Mouse (Mus musculus) embryo, embryonic 9.5 days (tissue): ENCODE data around the gene Capzb.

ENCODE experiments used
- DNase-seq: peaks from one replicate; pipeline ENCODE4 v3.0.0-alpha.2; 2017; ENCODE audit errors: extremely low spot score

Gene Capzb

DNA sequence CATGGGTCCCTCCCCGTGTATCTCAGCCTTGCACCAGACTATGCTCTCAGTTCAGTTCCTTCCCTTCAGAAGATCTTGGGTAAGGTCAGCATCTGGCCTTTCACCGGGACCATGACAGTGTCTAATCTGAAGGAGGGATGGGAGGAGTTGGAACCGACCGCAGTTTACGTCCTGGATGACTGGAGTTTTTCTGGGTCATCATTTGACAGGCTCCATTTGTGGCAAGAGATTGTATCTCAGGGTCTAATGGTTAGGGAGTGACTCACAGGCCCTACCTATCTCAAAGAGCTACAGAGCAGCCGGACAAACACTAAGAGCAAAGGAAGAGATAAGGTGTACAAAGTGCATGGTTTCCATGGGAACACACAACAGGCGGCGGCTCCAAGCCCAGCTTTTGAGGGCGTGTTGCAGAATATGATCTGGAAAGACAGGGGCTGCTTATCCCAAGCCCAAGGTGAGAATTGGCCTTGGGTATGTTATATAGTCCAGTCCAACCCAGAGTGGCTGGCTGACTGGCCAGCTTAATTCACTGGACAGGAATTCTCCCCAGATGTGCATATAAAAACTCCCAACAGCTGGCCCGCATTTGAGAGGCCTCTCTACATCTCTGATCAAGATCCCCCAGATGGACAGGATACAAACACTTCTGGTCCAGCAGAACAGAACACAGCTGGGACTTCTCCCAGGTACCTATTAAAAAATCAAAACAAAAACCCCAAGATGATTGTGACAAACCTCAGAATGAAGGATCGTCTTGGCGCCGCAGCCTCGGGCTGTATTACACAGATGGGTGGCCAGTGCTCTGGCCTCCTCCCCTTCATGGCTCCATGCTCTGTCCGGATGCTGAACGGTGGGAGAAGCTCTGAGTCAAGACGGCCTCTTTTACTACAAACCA is 12.7 kb upstream of the Capzb start:
- no peak for DNase-seq

DNA sequence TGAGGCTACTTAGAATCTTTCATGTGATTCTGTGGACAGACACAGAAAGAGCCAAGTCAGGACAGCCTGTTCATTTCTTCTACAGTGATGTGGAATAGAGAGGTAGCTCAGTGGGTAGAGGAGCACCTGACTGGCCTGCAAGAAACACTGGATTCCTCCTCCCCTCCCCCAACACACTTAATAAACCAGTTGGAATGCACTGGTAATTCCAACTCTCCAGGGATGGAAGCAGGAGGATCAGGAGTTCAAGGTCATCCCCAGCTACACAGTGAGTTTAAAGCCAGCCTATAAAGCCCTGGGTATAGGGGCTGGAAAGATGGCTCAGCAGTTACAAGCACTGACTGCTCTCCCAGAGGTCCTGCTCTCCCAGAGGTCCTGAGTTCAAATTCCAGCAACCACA is 10.2 kb upstream of the Capzb start:
- no peak for DNase-seq

DNA sequence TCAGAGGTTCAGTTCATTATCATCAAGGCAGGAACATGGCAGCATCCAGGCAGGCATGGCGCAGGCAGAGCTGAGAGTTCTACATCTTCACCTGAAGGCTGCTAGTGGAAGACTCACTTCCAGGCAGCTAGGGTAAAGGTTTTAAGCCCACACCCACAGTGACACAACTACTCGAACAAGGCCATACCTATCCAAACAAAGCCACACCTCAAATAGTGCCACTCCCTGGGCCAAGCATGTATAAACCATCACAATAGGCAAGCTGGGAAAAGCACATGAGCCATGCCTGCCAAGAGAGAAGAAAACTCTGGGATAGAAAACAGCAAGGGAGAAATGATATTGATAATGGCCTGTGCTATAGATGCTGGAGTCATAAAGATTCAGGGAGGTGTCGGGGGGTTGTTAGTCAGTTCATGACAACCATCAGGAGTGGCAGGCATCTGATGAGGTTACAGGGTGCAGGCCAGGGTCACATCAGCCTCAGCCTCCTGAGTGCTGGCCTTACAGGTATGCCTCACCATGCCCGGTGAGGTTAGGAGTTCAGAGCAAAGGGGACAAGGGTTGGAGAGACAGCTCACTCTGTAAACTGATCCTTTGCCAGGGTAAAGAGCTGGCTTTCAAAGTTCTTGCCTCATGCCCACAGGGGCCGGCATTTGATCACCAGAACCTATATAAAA is 6.8 kb upstream of the Capzb start:
- no peak for DNase-seq

DNA sequence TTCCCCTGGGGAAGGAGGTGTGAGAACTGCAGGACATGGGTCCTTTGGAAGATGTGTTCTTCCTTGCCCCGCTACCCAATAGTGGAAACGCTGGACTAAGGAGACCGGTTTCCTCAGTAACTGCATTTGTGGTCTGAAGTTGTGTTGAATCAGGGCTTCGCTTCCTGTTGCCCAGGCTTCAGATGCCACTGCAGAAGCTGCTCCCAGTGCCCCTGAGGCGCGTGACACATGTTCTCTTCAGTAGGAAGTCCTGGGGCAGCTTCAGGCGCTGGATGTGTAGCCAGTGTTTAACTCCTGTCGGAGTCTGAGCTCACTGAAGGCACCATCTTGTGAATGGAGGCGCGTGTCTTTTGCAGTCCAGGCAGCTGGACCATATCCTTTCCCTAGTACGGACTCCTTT is 4.8 kb upstream of the Capzb start:
- no peak for DNase-seq

DNA sequence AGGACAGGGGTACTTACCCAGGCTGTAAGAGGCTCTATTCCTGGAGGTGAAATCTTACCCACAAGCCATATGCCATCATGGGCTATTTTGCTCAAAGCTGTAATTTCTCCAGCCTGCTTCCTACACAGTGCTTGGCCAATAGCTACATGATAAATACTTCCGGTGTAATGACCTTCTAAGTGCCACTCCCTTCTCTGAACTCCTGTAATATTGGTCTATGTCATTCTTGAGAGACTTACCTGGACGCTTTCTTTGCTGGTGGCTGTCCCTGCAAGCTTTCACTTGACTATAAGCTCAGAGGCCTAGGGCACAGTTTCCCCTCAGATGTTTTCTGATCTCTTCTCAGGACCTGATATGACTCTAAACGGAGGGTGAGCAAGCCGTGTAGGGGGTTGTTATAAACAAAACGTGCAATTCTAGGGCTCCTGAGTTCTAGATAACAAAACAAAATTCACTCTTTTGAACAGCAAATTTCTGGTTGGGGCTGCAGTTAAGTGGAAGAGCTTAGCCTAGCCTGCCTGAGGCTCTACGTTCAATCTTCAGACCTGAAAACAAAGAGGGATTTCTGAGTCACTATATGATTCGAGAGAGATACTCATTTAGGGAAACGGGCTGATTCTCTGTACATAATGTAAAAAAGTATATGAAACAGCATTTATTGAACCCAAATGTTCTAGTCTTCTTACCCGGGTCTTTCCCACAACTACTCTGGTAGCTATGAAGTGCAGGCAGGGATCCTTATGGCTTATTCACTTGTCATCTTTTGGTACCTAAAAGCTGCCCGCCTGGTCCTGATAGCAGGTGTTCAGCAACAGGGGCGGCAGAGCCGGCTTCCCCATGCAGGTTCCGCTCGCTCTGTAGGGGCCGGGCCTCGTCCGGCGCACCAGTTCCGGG is 847 bp upstream of the Capzb start:
- no peak for DNase-seq

DNA sequence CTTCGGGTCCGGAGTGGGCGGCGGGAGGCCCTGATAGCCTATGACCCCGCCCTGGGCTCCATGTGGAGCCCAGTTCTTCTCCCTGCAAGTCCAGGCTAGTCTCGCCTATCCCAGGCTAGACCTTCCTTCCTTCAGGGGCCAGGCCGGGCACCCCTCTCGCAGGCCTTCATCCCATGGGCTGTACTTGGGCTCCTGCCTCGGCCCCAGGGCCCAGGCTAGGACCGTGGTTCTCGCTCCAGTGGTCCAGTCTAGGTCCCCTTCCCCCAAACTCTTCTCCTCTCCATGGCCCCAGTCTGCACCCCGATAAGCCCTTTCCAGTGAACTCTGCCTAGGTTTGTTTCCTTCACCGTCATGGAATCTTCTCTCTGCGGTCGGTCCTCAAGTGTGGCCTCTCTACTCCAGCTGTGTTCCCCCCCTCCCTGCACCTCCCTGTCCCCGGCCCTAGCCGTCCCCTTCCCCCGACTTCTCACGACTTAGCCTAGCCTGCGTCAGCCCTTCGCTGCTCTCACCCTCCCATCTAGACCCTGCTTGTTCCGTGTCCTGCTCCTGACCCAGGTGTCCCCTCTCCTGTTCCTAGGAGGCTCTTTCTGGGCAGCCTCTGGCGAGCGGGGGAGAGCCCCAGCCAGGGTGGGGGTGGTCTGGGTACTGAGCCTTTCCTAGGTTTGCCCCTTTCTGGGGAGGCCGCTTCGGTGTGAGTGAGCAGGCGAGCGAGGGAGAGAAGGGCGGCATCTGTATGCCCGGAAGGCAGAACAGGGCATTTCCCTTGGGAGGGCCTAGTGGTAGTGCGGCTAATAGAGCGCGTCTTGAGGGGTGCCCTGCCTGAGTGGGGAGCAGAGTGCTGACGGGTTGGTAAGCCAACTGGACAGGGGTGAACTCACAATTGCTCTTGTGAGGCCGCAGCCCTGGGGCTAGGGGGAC is 736 bp downstream of the Capzb start:
- peak; percentile 25 for DNase-seq

DNA sequence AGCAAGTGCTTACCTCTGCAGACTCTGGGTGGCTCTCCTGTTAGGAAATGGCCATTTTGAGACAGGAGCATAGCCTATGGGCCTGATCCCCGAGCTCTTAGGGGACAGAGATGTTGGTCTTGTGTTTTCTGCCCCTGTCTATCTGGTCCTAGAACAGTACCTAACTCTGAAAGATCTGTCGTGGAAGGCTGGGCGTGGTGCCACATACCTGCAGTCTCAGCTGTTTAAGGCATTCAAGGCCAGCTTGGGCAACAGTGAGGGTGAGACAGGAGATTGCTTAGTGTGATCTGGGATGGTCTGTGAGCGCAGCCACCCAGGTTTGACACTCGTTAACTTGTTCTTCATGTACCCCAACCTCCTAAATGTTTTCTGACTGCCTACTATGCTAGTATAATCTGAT is 2.4 kb downstream of the Capzb start:
- no peak for DNase-seq

DNA sequence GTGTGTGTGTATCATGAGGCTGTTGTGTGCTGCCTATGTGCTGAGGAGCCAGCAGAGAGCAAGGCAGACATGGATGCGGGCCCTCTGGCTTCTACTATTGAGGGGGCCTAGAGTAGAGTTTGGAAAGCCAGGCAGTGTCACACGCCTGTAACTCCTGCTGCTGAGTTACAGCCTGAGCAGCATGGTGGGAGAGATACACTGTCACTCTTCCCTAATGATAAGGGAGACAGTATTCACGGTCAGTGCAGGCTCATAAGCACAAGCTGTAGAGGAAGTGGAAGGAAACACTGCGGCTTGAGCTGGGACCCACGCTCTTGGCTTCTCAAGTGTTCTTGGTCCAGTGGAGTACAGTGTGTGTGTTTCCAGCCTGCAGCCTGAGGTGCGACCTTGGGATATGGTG is 3.8 kb downstream of the Capzb start:
- DNase-seq, result no peak

DNA sequence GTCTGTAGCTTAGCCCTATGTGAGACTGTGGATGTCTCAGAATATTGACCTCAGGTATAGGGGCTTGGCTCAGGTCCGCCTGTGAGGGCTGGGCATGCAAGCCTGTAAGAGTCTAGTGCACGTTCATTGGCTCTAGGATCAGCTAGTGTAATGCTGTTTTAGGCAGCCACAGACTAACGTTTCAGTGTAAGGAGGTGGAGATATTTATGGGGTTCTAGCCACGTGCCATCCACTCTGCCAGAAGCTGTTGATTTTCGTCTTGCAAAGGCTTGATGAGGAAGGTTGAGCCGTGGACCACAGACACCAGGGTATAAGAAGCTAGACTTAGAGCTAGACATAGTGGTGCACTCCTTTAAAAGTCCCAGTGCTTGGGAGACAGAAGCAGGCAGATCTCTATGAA is 4.2 kb downstream of the Capzb start:
- DNase-seq, result no peak

DNA sequence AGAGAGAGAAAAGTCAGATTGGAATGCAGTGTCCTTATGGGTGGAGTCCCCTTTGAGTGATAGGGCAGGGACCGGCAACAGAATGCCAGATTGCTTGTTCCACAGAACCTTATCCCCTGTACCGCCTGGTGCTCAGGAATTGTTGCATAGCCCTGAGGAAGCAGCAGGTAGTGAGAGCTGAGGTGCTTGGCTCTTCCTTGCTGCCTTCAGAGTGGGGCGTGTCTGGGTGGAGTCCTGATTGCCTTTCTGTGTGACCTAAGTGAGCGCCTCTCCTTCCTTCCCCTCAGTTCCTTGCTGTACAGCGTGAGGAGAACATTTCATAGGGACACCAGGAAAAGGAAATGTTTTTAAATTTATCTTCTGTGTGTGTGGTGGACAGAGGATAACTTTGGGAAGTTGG is 4.8 kb downstream of the Capzb start:
- DNase-seq, result no peak

DNA sequence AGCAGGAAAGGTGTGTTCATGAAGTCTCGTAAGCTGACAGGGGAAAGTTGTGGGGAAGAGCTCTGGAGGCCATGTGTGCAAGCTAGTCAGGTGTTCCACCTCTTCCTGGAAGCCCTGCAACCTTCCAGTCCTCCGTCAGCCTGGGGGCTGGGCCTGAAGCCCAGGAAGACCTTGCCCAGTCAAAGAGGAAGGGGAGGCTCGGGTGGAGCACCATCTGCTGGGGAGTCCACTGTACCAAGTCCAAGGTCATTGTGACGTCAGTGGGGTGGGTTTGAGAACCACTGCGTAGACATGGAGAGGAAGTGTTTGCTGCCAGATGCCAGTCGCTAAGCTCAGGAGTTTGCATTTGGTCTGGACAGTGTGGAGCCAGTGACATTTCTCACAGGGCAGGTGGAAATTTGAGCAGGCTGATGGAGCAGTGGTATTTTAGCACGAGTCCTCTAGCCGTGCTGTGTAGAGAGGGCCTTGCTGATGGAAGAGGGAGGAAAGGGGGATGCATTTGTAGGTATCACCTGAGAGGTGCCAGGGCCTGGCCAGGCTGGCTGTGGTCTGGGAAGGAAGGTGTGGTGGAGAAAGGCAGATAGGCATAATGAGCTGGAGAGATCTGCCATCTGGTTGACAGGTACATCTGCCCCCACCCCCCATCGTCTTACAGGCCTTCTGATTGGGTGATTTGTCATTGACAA is 5.4 kb downstream of the Capzb start:
- DNase-seq, result no peak

DNA sequence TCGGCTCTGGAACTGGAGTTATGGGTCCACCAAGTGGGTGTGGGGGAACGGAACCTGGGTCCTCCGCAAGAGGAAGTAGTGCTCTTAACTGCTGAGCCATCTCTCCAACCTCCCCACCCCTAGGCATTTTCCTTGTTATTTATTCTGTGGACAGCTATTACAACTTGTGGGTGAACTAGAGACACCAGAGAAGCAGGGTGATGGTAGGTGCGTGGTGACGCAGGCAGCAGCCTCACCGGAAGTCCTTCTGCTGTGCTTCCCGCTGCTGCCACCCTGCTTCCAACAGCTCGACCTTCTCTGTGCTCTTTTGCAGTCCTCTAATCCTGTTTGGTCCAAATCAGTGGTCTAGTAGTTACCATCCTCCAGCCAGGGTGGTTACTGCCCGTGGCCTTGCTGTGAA is 6.4 kb downstream of the Capzb start:
- no peak for DNase-seq

DNA sequence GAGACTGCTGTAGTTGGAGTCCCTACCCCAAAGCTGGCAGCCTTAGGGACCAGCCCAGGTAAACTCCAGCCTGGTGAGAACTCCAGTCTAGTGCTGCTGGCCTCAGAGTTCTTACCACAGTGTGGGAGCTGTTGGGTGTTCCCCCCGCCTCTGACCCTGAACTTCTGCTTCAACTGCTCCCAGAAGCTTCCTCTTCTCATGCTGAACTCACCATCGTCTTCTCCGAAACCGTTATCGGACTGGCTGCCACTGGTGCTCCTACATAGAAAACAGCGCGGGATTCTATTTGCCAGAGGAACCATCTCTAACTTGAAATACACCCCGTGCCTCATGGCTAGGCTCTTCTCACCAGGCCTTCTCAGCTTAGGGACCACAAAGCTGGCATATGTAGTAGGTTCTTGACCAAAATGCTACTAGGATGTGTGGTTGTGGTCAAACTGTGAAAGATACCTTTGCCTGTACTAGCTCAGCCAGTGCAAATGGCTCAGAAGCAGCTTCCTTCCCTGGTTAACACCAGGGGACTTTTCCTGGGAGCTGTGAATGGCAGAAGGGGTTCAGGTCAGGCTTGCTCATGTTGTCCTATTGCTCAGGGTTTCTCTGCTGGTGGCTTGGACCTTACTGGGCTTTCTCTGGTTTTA is 7.1 kb downstream of the Capzb start:
- no peak for DNase-seq

DNA sequence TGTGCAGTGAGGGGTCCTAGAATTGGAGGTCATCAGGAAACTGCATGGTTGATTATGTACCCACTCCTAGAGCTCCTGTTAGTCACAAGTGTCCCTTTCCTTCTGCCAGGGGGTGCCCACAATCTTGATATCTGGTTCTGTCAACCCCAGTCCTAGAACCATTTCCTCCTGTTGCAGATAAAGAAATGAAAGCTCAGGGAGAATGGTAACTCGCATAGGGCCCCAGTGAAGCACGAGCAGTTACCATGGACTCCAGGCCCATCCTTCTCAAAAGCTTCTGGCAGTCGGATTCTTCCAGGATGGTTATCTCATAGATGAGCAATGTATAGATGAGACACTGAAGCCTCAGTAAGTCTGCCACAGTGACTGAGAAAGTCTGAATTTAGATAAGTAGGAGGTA is 8.2 kb downstream of the Capzb start:
- DNase-seq, result no peak

DNA sequence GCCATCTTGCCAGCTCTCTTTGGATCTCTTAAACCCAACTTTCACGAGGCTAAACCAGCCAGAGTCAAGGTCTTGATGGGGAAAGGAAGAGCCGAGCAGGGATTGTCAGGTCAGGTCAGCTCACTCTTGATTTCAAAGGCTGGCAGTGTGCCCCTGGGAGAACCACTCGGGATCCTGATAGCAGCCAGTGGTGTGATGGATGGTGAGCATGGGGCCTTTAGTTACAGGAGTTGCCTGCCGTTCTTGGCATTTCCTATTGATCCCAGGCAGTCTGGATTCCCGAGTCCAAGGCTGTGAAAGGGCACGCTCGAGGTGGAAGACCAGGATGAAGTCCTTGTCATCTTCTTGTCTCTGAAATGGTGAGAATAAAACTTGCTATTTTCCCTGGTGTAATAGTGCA is 9.9 kb downstream of the Capzb start:
- DNase-seq, result no peak

DNA sequence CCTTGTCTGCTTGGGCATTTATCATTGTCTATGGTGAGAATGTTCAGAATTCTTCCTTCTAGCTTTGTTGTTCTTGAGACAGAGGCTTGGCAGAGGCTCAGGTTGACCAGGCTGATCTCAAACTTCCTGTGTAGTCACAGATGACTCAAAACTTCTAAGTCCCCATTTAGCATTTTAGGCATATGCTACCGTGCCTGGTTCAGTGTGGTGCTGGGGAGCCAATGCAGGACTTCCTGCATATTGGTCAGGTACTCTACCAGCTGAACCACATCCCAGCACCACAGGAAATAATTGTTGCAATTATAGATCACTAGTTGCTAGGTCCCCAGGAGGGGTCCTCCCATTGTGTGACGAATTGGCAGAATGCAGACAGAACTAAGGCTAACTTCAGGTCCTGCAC is 10.7 kb downstream of the Capzb start:
- DNase-seq, result no peak

DNA sequence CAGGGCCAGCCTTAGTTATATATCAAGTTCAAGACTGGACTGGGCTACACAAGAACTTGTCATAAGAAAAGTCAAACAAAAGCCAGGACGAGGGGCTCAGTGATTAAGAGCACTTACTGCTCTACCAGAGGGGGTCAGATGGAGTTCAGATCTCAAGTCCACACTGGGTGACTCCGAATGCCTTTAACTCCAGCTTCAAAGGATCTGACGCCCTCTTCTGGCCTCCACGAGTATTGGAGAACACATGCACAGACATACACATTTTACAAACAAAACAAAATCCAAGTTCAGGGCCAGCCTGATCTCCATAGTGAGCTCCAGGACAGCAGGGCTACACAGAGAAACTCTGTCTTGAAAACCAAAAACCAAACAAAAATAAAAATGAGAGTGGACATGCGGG is 13.1 kb downstream of the Capzb start:
- no peak for DNase-seq

DNA sequence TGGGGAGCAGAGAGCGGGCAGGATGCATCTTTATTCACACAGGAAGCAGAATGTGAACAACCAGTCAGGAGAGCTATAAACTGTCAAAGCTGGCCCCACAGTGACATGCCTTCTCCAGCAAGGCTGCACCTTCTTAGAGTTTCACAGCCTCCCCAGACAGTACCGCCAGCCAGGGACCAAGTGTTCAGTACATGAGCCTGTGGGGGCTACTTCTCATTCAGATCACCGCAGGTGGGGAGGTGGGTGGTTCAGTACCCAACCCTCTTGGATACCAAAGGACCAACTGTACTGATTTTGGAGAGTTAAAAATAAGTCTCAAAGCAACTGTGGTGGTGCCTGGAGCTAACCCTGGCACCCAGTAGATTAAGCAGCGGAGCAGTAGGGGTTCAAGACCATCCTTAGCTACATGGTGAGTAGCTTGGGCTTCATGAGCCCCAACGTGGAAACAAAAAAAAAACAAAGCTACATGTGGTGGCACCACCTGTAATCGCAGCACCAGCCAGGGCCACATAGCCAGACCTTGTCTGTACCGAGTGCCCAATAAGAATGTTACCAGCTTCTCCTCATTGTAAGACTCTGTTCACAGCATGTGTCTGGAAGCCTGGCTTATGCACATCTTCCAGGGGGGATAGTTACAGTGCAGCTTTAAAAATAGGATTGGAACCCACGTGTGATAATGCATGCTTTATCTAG is 13.8 kb downstream of the Capzb start:
- DNase-seq, result no peak

DNA sequence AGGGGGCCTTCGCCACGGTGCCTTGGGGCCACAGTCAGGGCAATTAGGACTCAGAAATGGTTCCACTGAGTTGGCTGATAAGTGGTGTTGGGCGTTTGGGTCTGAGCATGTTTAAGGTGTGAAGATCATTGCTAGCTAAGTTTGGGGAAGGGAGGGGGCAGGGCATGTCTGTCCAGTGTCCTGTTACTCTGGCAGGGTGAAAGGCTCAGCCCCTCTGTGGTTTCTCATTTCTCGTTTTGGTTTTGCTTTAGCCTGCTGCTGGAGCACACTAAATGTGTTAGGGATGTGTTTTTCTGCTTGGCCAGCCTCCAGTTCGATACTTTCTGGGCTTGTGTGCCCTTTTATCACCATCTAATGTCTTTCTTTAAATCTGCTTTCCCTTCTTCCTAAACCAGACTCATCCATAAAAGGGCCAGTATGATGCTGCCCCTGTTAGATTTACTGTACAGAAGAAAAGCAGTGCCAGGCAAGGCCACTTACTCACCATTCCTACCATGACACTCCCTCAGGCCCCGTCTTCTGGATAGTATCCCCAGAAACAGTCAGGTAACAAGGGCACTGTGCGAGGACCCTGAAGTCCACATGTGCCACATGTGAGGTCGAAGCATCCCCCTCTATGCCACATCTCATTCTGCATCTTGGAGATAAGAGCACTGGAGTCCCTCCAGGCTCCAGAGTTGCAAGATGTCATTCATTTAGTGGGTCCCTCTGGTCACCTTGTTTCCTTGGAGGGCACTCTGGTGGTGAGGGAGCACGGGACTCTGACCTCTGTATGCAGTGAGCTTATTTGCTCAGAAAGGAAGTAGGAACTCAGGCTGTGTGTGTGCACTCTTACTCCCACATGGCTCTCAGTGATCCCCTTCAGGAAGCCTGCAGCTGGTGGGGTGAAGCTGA is 15.8 kb downstream of the Capzb start:
- no peak for DNase-seq
